In genomic region chr5:26691121-26691520, GRCm38 (mm10) we compare ENCODE assay signal across 14 mouse cellular contexts.
"Had no signal": no experiment of that assay in that cellular context is flagged by ENCODE, and none has a peak within 500 bp of the region (broad histone marks: within the 10 kb centered on the region; RNA-seq: fewer than 3 reads in every experiment).

No protein-coding gene starts in this region.

- DNase-seq: kidney, adult 8-10 months; kidney, postnatal 10 days; kidney, postnatal 4 days; layer of hippocampus, postnatal 36 days; liver, embryonic 13.5 days; lung, embryonic 14.5 days; thymus, adult 2 months; thymus, postnatal 14 days; thymus, postnatal 4 days had no signal

- H3K9me3 ChIP-seq: kidney, embryonic 15.5 days; liver, embryonic 13.5 days; midbrain, embryonic 15.5 days had no signal

- H3K4me3 ChIP-seq: kidney, embryonic 15.5 days; left cerebral cortex, adult 2 months; liver, embryonic 13.5 days; midbrain, embryonic 12.5 days; midbrain, embryonic 15.5 days had no signal

- H3K9ac ChIP-seq: kidney, embryonic 15.5 days; liver, embryonic 13.5 days; lung, embryonic 14.5 days; midbrain, embryonic 12.5 days; midbrain, embryonic 15.5 days had no signal

- H3K36me3 ChIP-seq: kidney, embryonic 15.5 days; liver, embryonic 13.5 days; midbrain, embryonic 12.5 days; midbrain, embryonic 15.5 days had no signal

- H3K27me3 ChIP-seq: kidney, embryonic 15.5 days; liver, embryonic 13.5 days; midbrain, embryonic 12.5 days; midbrain, embryonic 15.5 days had no signal

- H3K4me1 ChIP-seq: kidney, embryonic 15.5 days; liver, embryonic 13.5 days; midbrain, embryonic 12.5 days; midbrain, embryonic 15.5 days had no signal

- H3K27ac ChIP-seq: kidney, embryonic 15.5 days; left cerebral cortex, adult 2 months; liver, embryonic 13.5 days; macrophage; midbrain, embryonic 12.5 days; midbrain, embryonic 15.5 days had no signal
